Mouse (Mus musculus) cerebellum, adult 2 months (tissue): ENCODE data around the gene Nap1l5.

Source experiments
- CTCF ChIP-seq: fragments of 200-500 bp; IDR thresholded peaks from 2 replicates; pipeline ENCODE4 v1.5.1; 2011; ENCODE audit warnings: low read depth, mild to moderate bottlenecking, control low read depth, low read length, moderate library complexity, borderline replicate concordance; ENCODE audit not compliant: insufficient read depth
- POLR2A ChIP-seq: fragments of 200-500 bp; IDR thresholded peaks from 2 replicates; pipeline ENCODE4 v1.6.1; 2011; ENCODE audit warnings: low read length, control low read depth, borderline replicate concordance; ENCODE audit not compliant: insufficient read depth

GRCm38 (mm10) chr6:58920735-58921134 lies 13.9 kb upstream of the Nap1l5 start:
- no peak for TF ChIP-seq CTCF
- TF ChIP-seq POLR2A, result no peak
